Mouse (Mus musculus) right cerebral cortex, postnatal 36 days (tissue): Measurements from ENCODE around the gene Elavl4.

ENCODE experiments used
- DNase-seq, 2 experiments: peaks; one replicate each; pipeline ENCODE4 v3.0.0; 2022; ENCODE audit warnings: low spot score in 2 of 2, mixed read lengths in 1 of 2

Elavl4 gene

DNA sequence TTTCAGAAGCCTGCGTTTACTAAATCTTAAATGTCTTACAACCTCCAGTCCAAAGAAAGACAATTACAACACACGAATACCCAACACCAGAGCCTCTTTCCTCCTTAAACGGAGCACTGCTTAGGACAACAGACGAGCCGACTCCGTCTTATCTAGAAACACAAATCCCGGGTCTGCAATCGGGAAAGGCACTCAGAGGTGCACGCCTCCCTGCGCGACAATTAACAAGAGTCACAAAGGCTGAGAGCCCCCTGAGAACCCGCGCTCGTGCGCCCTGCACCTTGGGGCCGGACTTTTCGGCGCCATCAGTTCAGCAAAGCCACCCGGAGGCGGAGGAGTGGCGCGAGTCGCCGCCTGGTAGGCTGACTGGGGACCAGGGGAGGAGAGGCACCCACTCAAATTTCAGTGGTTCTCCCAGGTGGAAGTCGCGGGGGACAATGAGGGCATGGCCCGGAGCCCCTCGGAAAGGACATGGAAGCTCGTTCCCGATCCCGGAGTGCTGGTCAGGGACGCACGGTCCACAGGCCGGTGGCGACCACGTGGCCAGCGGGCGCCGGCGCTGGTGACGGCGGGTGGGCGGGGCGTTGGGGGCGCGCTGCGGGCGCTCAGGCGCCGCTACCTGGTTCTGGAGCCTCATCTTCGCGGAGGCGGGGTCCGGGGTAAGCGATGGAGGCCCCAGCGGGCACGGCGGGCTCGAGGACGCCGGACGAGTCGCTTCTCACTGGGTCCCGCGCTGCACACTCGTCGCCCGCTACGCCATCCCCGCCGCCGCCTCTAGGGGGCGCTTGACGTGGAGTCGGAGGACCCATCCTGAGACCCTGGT, at the start of gene Elavl4:
TSS of gene Elavl4 (minus strand) at position 732 of the 823 bp plus-strand sequence.
- peak; percentile 44 to 60 for DNase-seq

GRCm38 (mm10) chr4:110397618-110398045, 45.9 kb upstream of the Elavl4 start, which contains the start of gene Agbl4:
Gene Agbl4, plus strand, starts transcription at chr4:110397661.
- DNase-seq = peak; percentile 65 to 75

- DNase-seq = no peak
Measured at GRCm38 (mm10) chr4:110396221-110396620, 44.5 kb upstream of the Elavl4 start.

DNA sequence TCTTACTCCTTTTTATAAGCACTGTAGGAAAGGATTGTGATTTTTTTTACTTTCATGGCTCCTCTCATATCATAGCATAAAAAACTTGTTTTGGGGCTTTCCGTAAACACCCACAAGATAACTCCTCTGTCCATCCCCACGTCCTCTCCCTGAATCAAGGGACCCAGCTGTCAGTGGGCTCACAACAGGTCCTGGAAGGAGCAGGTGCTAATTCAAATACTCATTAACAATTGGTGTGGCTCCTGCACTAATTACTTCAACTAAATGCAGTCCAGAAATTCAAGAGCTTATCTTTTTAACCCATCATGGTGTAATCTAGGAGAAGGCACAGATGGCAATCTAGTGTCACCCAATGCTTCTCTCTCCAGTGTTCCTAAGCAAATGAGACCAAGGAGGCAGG, 8.9 kb upstream of the Elavl4 start:
- no peak for DNase-seq

- no peak for DNase-seq
Measured at GRCm38 (mm10) chr4:110352001-110352369, 276 bp upstream of the Elavl4 start.

DNA sequence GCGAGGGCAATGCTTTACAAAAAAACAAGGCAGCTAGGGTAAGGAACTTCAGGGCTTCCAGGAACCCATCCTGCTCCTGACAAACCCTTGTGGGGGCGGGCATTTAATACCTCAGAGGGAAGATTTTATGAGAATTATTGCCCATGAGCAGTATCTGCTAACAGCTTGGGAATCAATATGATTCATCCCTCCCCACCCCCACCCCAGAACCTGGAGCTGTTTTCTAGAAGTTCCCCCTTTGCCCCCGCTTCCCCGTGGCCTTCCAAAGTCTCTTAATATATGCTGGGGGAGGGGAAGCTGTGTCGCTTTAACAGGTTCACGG, 892 bp downstream of the Elavl4 start:
- DNase-seq = peak in 1 of 2 experiments; percentile 1

GRCm38 (mm10) chr4:110323912-110324311, 27.8 kb downstream of the Elavl4 start:
- peak; percentile 8 to 24 for DNase-seq

DNA sequence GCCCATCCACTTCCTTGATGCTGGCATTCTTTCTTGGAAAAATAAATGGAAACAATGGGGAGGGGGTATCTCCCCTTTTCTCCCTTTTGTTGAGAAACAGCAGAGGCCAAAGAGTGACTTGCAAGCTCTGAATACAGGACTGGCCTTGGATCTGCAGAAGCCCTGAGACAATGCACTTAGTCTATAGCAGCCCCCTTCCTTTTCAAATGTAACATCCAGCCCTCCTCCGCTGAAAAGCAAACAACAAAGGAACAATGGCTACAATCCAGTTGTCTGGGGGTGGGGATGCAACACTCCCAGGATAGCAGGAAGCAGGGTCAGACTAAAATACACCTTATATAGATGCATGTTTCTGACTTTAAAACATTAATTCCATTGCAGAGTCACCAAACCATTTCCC, 39.6 kb downstream of the Elavl4 start:
- no peak for DNase-seq

DNA sequence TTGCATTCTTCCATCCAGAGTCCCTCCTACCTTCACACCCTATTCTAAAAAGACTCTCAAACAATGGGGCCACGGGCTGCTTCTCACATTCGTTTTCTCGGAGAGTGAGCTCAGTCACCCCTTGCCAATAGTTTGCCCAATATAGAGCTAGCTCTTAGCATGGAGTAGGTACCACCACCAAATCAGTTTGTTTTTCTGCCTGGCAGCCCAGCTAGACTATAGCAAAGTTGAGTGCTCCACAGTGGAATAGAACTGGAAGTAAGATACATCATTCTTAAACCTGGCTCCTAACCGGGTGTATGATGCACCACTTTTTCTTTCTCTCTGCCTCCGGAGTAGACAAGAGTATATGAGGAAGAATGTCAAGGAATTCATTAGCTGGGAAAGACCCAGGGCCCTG, 44.7 kb downstream of the Elavl4 start:
- no peak for DNase-seq

DNA sequence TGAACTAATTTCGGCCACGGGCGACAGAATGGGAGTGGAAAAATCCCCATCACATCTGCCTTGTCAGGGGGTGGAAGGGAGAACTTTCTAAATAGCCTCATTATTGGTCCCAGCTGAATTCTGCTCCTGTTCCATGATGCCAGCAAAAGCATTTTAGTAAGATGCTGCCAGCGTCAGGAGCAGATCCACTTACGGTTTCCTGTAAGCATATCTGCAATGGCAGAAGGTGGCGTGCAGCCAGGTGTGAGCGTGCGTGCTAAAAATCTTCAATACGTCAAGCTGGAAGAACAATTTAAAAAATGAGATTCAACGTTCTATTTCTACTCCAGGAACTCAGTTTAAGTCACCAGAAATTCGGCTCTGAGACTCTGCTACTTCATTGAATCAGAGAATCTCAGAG, 45.1 kb downstream of the Elavl4 start:
- DNase-seq = peak; percentile 21 to 36

DNA sequence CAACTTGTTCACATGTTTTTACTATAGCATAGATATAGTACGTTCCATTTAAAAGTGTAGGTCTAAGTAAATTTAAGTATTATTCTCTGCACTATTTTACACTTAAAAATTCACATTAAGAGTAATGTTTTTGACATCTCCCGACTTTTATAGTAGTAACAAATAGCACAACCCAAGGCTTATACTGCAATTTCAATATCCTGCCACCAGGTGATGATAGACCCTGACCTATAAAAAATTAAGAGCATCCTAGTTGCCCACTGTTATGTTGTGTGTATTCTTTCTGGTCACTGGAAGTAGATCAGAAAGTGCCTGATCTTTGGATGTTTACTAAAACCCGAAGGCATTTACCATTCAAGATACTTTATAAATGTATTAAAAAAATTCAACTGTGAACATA, 55.9 kb downstream of the Elavl4 start:
- no peak for DNase-seq

- no peak for DNase-seq
Measured at GRCm38 (mm10) chr4:110293238-110293637, 58.5 kb downstream of the Elavl4 start.

GRCm38 (mm10) chr4:110292471-110292870, 59.2 kb downstream of the Elavl4 start:
- no peak for DNase-seq

DNA sequence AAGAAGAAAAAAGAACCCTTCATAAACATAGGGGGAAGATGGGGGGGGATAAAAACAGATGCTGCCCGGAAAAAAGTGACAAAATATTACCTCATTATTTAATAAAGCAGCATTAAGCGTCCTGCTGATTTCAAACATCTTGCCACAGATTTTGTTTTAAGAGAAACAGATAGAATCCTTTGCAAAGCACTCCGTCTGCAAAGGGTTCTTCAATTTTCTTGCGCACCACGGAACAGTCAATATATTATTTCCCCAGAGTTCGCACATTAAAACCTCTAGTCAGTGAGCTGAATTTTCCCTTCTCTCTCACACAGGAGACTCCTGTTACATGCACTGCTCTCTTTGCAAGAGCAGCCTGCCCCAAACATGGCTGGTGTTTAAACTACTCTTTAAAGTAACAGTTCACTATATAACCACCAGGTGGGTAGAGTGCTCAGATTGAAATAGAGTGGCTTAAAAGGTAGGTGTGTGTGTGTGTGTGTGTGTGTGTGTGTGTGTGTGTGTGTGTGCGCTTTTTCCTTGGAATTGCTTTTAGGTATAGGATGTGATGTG, 61.1 kb downstream of the Elavl4 start:
- DNase-seq = no peak

GRCm38 (mm10) chr4:110290056-110290455, 61.7 kb downstream of the Elavl4 start:
- DNase-seq = no peak

DNA sequence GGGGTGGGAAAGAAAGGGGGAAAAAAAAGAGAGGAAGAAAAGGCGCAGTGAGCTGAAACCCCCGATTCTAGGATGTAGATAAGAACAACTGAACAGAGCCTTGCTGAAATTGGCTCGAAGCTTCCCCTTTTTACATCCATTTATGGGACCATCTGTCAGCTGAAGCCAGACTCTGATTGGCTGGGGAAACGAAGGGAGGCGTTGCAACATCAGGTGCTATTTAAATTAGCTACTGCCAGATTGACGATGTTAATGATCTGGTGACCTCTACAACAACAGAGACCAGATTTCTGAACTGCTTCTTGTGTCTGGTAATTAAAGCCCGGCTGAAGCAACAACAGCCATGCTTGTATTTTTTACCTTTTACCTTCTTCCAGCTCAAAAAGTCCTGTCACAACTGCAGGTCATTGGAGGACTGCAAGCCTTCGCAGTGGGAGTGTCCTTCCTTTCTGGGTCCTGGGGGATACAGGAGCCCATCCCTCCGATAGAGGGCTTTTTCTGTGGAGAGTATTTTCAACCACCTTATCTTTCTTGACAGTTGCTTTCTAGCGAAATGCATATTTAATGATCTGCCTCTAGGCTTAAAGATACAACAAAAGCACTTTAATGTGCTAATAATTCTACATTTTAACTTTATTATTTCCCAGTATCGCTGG, 64.2 kb downstream of the Elavl4 start:
- peak; percentile 50 to 73 for DNase-seq

DNA sequence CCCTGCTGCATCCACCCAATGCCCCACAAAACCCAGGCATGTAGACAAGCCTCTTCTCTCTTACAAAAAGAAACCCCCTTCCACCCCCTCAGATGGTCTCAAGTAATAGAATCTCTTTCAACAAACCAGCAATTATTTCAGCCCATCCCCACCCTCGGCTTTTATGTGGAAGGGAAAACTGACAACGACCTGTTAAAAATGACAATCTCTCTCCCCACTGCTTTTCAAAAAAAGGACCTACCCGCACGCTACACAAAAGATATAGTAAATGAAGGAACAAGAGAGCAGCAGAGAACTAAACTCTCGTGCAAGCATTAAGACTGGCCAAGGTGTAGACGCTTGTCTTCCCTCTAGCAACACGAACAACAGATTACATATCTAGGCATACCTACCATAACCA, 64.9 kb downstream of the Elavl4 start:
- no peak for DNase-seq

GRCm38 (mm10) chr4:110286371-110286781, 65.3 kb downstream of the Elavl4 start:
- DNase-seq = peak in 1 of 2 experiments; percentile 42

- peak in 1 of 2 experiments; percentile 51 for DNase-seq
Measured at GRCm38 (mm10) chr4:110285346-110286330, 66.1 kb downstream of the Elavl4 start.

GRCm38 (mm10) chr4:110284446-110284845, 67.3 kb downstream of the Elavl4 start:
- DNase-seq = no peak

DNA sequence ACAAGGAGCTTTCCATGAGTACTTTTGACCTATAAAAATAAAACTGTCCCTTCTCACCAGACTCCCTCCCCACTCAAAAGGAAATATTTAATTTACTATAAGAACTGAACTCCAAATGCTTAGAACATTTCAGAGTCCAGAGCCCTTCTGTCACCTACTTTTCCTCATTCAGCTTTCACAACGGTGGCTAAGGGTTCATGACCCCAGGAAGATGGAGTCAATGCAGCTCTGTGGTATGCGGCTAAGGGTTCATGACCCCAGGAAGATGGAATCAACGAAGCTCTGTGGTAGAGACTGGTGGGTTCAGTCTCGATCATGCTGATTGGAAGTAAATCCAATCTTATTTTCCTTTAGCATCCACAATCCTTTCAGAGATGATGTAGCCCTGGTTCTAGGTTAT, 81.7 kb downstream of the Elavl4 start:
- no peak for DNase-seq
